Comparison of ENCODE assay signal across 8 mouse cellular contexts in the genomic region with DNA sequence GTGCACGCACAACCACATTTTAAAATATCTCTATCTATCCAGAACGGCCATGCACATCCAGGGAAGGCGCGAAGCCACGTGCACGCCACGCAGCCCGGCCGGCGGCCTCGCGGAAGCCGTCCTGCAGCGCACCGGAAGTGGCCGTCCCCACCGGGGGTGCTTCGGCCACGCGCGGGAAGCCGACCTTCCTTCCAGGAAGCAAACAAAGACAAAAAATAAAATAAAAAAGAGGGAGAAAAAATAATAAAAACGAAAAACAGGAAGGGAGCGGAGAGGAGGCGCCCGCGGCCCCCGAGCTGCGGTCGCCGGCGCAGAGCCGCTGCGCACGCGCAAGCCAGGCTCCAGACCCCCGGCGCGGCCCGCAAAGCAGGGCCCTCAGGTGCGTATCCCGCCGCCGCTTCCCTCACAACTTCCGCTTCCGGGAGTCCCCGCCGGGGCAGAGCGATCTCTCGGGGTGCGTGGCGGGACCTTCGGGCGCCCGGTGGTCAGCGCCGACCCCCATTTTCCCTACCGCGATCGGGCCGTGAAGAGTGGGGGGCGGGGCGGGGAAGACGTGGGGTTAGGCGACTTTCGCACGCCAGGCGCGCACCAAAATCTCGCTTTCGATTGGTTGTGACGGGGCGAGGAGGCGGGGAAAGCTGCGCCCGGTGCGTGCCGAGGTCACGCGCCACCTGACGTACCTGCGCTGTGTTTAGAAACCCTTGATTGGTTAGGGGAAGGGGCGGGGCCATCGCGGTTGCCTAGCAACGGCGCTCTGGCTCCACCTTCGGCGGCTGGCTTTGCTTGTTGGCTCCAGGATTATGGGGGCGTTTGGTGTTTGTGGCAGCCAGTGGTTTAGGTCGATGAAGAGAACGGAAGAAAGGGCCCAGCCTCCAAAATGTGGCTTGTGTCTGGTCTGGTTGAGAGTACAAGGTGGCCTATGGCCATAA. TPM values are rescaled to one million over a fixed set of nuclear protein-coding genes. Genes with fewer than 3 reads are reported as not detected.
A peak's percentile ranks its signal among the peaks of the same experiment; 100 is the strongest.
DNase-seq lines count a peak whose midpoint lies in the region; ATAC-seq and TF ChIP-seq lines count a peak whose summit lies in the region.

A gene (plus strand): TSS at position 140 of the 929 bp plus-strand sequence.

- peak; percentile 97 for DNase-seq in Patski (ENCODE audit: low read depth, low spot score)
- DNase-seq in cerebellum, postnatal 14 days = peak; percentile 99 to 100
- peak; percentile 98 to 99 for DNase-seq in frontal cortex, postnatal 14 days (ENCODE audit: low spot score in 2 of 2)
- peak; percentile 99 for DNase-seq in hindbrain, embryonic 14.5 days (ENCODE audit: low spot score)
- DNase-seq in layer of hippocampus, postnatal 36 days = peak; percentile 98
- DNase-seq in lung, postnatal 36 days = peak; percentile 99
- peak; percentile 99 for DNase-seq in retina, postnatal 1 day
- peak; percentile 98 for DNase-seq in urinary bladder, adult 18-20 months (ENCODE audit: low spot score in 2 of 2)

- POLR2A ChIA-PET in Patski (lab: Charles Lee) = interaction anchor here (0.6 to 0.7 kb wide), 2 partner anchors 140 to 491 kb away, joined by 4 to 10 read pairs; no protein-coding TSS in a partner anchor

- no peaks in the 10 kb centered on the region for H3K27me3 ChIP-seq in Patski
- H3K27me3 ChIP-seq in hindbrain, embryonic 14.5 days (ENCODE audit: control insufficient read depth, insufficient read depth, low read length) = no peaks in the 10 kb centered on the region

- CTCF ChIA-PET in Patski (lab: Charles Lee) = no interaction called here

- TF ChIP-seq CTCF in Patski (IDR thresholded peaks at IDR 0.05) = no peak

- peak; percentile 90 for ATAC-seq in Patski
- ATAC-seq in hindbrain, embryonic 14.5 days (ENCODE audit: low FRiP score) = peak; percentile 96

- peak within 1 kb of the TSS; percentile 96 for H3K27ac ChIP-seq in hindbrain, embryonic 14.5 days

- peak within 1 kb of the TSS; percentile 59 for H3K4me2 ChIP-seq in hindbrain, embryonic 14.5 days (replicated peaks)

- peak within 1 kb of the TSS; percentile 73 for H3K9ac ChIP-seq in hindbrain, embryonic 14.5 days

- H3K4me1 ChIP-seq in hindbrain, embryonic 14.5 days (replicated peaks; ENCODE audit: control insufficient read depth, insufficient read depth, low read length) = peaks cover 15% of the 10 kb centered on the region

- peak within 1 kb of the TSS; percentile 59 for H3K4me3 ChIP-seq in hindbrain, embryonic 14.5 days (replicated peaks; ENCODE audit: low read length)

- H3K9me3 ChIP-seq in hindbrain, embryonic 14.5 days (ENCODE audit: control insufficient read depth, low read length) = no peaks in the 10 kb centered on the region

- in situ Hi-C loops in Patski (cut with MboI; ENCODE audit: low pct_unique_long_range_greater_than_20kb) = loop anchor here (5.0 kb wide), 2 partner anchors 158 to 298 kb away; no protein-coding TSS in a partner anchor

- no peaks in the 10 kb centered on the region for H3K36me3 ChIP-seq in hindbrain, embryonic 14.5 days (replicated peaks; ENCODE audit: control insufficient read depth, insufficient read depth)

- WGBS in hindbrain, embryonic 14.5 days = under 1% methylated on average over 92 of the region's 92 CpGs

RNA-seq across cellular contexts. Expression of the gene that starts here (rescaled TPM):
- 11.1 TPM for polyA plus RNA-seq in Patski (2021)
- 11.6 and 13.5 TPM in 2 replicates for polyA plus RNA-seq in hindbrain, embryonic 14.5 days (2014; fragmentation: Nextera tagmentation; extraction: Ambion mirVana)
- total RNA-seq in layer of hippocampus, postnatal 36 days (2021) = 10 to 100 TPM; 14.0 to 14.6 TPM

Comparison
In these comparisons a context has a peak if more than half of its experiments do, and no peak if none do; other contexts are left out.
1. Peak in every context shown above with its lines: DNase-seq, ATAC-seq, H3K4me3 ChIP-seq and H3K27ac ChIP-seq.